Mouse (Mus musculus) kidney, postnatal 25 days (tissue): ENCODE data around the gene Zbtb3.

Experiments
- DNase-seq, 2 experiments: peaks; one replicate each; pipeline ENCODE4 v3.0.0; 2021; ENCODE audit warnings: mixed read lengths in 2 of 2

Zbtb3 gene

GRCm38 (mm10) chr19:8803879-8804660 lies 1.7 kb downstream of the Zbtb3 start:
- DNase-seq, result no peak

GRCm38 (mm10) chr19:8806810-8807209 lies 4.5 kb downstream of the Zbtb3 start:
- no peak for DNase-seq

GRCm38 (mm10) chr19:8815812-8816211 lies 13.5 kb downstream of the Zbtb3 start:
- peak; percentile 48 to 50 for DNase-seq

- no peak for DNase-seq
Measured at GRCm38 (mm10) chr19:8817001-8817400, 14.6 kb downstream of the Zbtb3 start.

GRCm38 (mm10) chr19:8818301-8818798 lies 16.0 kb downstream of the Zbtb3 start:
- peak in 1 of 2 experiments; percentile 43 for DNase-seq

GRCm38 (mm10) chr19:8818801-8819595 lies 16.6 kb downstream of the Zbtb3 start, which contains the start of gene Ttc9c:
TSS of gene Ttc9c (minus strand) at chr19:8819333.
- peak; percentile 98 to 99 for DNase-seq

GRCm38 (mm10) chr19:8819596-8820423 lies 17.5 kb downstream of the Zbtb3 start, which contains the start of gene Hnrnpul2:
TSS of gene Hnrnpul2 (plus strand) at chr19:8820010.
- DNase-seq, result peak; percentile 99 to 100

GRCm38 (mm10) chr19:8820424-8820956 lies 18.1 kb downstream of the Zbtb3 start:
- peak in 1 of 2 experiments; percentile 25 for DNase-seq

GRCm38 (mm10) chr19:8821146-8821545 lies 18.8 kb downstream of the Zbtb3 start:
- DNase-seq, result peak in 1 of 2 experiments; percentile 47

GRCm38 (mm10) chr19:8822696-8823095 lies 20.3 kb downstream of the Zbtb3 start:
- no peak for DNase-seq

GRCm38 (mm10) chr19:8829660-8830059 lies 27.3 kb downstream of the Zbtb3 start, which contains the start of gene AC129217.1:
TSS of gene AC129217.1 (plus strand) at chr19:8829773.
- peak in 1 of 2 experiments; percentile 34 for DNase-seq

- peak in 1 of 2 experiments; percentile 39 for DNase-seq
Measured at GRCm38 (mm10) chr19:8830664-8831063, 28.3 kb downstream of the Zbtb3 start.

GRCm38 (mm10) chr19:8831262-8831661 lies 28.9 kb downstream of the Zbtb3 start:
- no peak for DNase-seq

- DNase-seq, result no peak
Measured at GRCm38 (mm10) chr19:8832971-8833370, 30.6 kb downstream of the Zbtb3 start.

- peak in 1 of 2 experiments; percentile 37 for DNase-seq
Measured at GRCm38 (mm10) chr19:8836327-8836726, 34.0 kb downstream of the Zbtb3 start.

- peak; percentile 87 to 90 for DNase-seq
Measured at GRCm38 (mm10) chr19:8837251-8837791, 35.0 kb downstream of the Zbtb3 start, which contains the start of gene Bscl2. TSS of gene Bscl2 (plus strand) at chr19:8837467.

GRCm38 (mm10) chr19:8838041-8838730 lies 35.8 kb downstream of the Zbtb3 start:
- peak; percentile 83 to 85 for DNase-seq

GRCm38 (mm10) chr19:8839103-8839907 lies 37.0 kb downstream of the Zbtb3 start, which contains the start of gene Gng3:
TSS of gene Gng3 (minus strand) at chr19:8839194.
- peak in 1 of 2 experiments; percentile 32 for DNase-seq

- DNase-seq, result peak; percentile 86 to 92
Measured at GRCm38 (mm10) chr19:8839908-8840791, 37.8 kb downstream of the Zbtb3 start.
